ENCODE assay signal across 4 mouse cellular contexts in the genomic region with DNA sequence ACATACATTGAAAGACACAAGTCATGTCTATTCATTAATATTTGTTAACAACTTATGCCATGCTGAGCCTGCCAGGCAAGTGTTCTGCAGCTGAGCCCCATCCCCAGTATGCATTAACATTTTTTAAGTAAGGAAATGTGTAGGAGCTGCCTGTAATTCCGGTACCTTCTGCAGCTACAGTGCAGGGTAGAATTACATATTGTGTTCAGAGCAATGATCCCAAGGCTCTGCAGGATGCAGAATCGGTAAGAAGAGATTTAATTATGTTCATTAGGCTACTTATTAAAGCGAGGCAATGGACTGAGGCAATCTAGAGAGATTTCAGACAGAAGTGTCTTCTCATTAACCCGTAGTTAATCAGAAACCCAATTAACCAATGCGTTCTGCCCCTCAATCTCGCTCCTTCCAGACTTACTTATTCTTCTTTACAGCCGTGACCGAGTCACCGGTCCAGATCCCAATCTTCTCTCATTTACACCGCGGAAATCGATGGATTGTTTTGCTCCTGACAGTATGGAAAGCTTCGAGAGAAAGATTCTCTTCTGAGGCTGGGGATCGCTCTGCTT. TPM values are rescaled to one million over a fixed set of nuclear protein-coding genes. Genes with fewer than 3 reads are reported as not detected.
"Had no signal": no experiment of that assay in that cellular context is flagged by ENCODE, and none has a peak within 500 bp of the region (broad histone marks: within the 10 kb centered on the region; RNA-seq: fewer than 3 reads in every experiment).

No protein-coding gene starts in this region.

RNA-seq across cellular contexts. Expression of a gene that starts 27.2 kb away (rescaled TPM):
- polyA plus RNA-seq: liver, adult 2 months; liver, embryonic 14.5 days; lung, embryonic 16.5 days; myocyte had no signal
